Mouse (Mus musculus) ES-Bruce4 (cell line): ENCODE data around the gene Pkd2. TPM values are rescaled to one million over a fixed set of nuclear protein-coding genes. Genes with fewer than 3 reads are reported as not detected.

Source experiments
- H3K27ac ChIP-seq: 2 replicates; pipeline ENCODE4 v1.5.1; 2012; ENCODE audit warnings: low read length, inconsistent platforms; ENCODE audit not compliant: insufficient read depth
- H3K27me3 ChIP-seq: 2 replicates; pipeline ENCODE4 v1.6.1; 2012; ENCODE audit warnings: mild to moderate bottlenecking, low read length, inconsistent platforms; ENCODE audit not compliant: control insufficient read depth, poor library complexity, insufficient read depth, severe bottlenecking
- H3K36me3 ChIP-seq: 2 replicates; pipeline ENCODE4 v1.6.1; 2012; ENCODE audit warnings: inconsistent platforms, mild to moderate bottlenecking, low read length, moderate library complexity; ENCODE audit not compliant: control insufficient read depth, poor library complexity, insufficient read depth, severe bottlenecking
- H3K4me1 ChIP-seq: one replicate; pipeline ENCODE4 v1.8.1; 2011; ENCODE audit warnings: low read length; ENCODE audit not compliant: control insufficient read depth, insufficient read depth
- H3K4me3 ChIP-seq: 2 replicates; pipeline ENCODE4 v1.5.1; 2011; ENCODE audit warnings: low read depth, mild to moderate bottlenecking, low read length
- H3K9ac ChIP-seq: 2 replicates; pipeline ENCODE4 v1.6.1; 2012; ENCODE audit warnings: low read depth, mild to moderate bottlenecking, inconsistent platforms; ENCODE audit not compliant: poor library complexity, severe bottlenecking
- H3K9me3 ChIP-seq: replicated peaks from 2 replicates; pipeline ENCODE4 v1.6.1; 2012; ENCODE audit warnings: mild to moderate bottlenecking, low read length, inconsistent platforms; ENCODE audit not compliant: control insufficient read depth, poor library complexity, insufficient read depth, severe bottlenecking
- CTCF ChIP-seq: IDR thresholded peaks from one replicate; pipeline ENCODE4 v1.8.1; 2011; ENCODE audit warnings: low read depth, low read length
- EP300 ChIP-seq: IDR thresholded peaks from 2 replicates; pipeline ENCODE4 v1.6.1; 2011; ENCODE audit warnings: low read depth, low read length; ENCODE audit not compliant: insufficient read depth
- POLR2A ChIP-seq: IDR thresholded peaks from one replicate; pipeline ENCODE4 v1.8.1; 2011; ENCODE audit warnings: low read length; ENCODE audit not compliant: insufficient read depth
- polyA plus RNA-seq: library from polyadenylated mRNA; stranded (reverse); fragments of >200 nt; gene quantifications from 2 replicates; pipeline ENCODE4 v1.2.4, GENCODE M21; 2011; ENCODE audit warnings: low read depth; ENCODE audit not compliant: missing spikeins, insufficient read depth, insufficient read length

Pkd2 gene
- 21.0 and 23.8 TPM in 2 replicates for polyA plus RNA-seq

- H3K27me3 ChIP-seq, result no peaks in the 10 kb centered on the region
- peak within 1 kb of the TSS; percentile 71 for H3K27ac ChIP-seq
- H3K9ac ChIP-seq, result peak within 1 kb of the TSS; percentile 88
- TF ChIP-seq EP300 (no peak), POLR2A (no peak), CTCF (no peak)
- H3K9me3 ChIP-seq, result peaks cover 18% of the 10 kb centered on the region
- H3K4me3 ChIP-seq, result peak within 1 kb of the TSS; percentile 94
- H3K36me3 ChIP-seq, result no peaks in the 10 kb centered on the region
- no peaks in the 10 kb centered on the region for H3K4me1 ChIP-seq
These were observed at the start of gene Pkd2 for GRCm38 (mm10) chr5:104458832-104459705. Pkd2 (plus strand) TSS chr5:104459450.

- no peak for TF ChIP-seq POLR2A
- no peak for TF ChIP-seq CTCF
- TF ChIP-seq EP300, result no peak
- Histone ChIP-seq H3K27me3 (no peaks in the 10 kb centered on the region), H3K9me3 (no peaks in the 10 kb centered on the region), H3K9ac (no peak overlapping the region), H3K4me1 (peaks cover 1% of the 10 kb centered on the region), H3K4me3 (no peak overlapping the region), H3K27ac (no peak overlapping the region), H3K36me3 (no peaks in the 10 kb centered on the region)
These were observed 43.3 kb upstream of the Pkd2 start for GRCm38 (mm10) chr5:104415999-104416398.

GRCm38 (mm10) chr5:104417028-104417427 is 42.2 kb upstream of the Pkd2 start:
- H3K4me1 ChIP-seq, result no peaks in the 10 kb centered on the region
- TF ChIP-seq POLR2A (no peak), EP300 (no peak), CTCF (no peak)
- no peaks in the 10 kb centered on the region for H3K36me3 ChIP-seq
- no peaks in the 10 kb centered on the region for H3K9me3 ChIP-seq
- H3K27ac ChIP-seq, result no peak overlapping the region
- H3K9ac ChIP-seq, result no peak overlapping the region
- no peaks in the 10 kb centered on the region for H3K27me3 ChIP-seq
- no peak overlapping the region for H3K4me3 ChIP-seq

DNA sequence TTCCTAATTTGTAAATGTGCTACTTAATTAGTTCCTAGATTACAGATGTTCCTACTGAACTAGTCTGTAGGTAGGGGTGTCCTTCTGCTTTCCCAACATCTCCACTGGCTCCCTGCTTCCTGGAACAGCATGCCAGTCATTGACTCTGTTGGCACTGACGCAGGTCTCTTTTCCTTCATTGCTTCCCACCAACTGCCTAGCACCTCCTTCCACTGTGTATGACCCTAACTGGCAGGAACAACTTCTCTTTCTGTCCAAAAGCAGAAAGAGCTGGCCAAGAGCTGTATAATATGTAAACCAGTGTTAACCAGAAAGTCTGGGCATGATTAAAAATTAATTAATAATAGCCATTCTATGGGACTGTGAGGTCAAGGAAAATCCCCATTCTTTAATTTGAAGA is 41.5 kb upstream of the Pkd2 start:
- no peaks in the 10 kb centered on the region for H3K36me3 ChIP-seq
- no peak overlapping the region for H3K27ac ChIP-seq
- H3K9me3 ChIP-seq, result no peaks in the 10 kb centered on the region
- no peaks in the 10 kb centered on the region for H3K4me1 ChIP-seq
- no peak overlapping the region for H3K4me3 ChIP-seq
- TF ChIP-seq CTCF (no peak), EP300 (no peak), POLR2A (no peak)
- no peaks in the 10 kb centered on the region for H3K27me3 ChIP-seq
- H3K9ac ChIP-seq, result no peak overlapping the region

- Histone ChIP-seq H3K9ac (no peak overlapping the region), H3K27me3 (no peaks in the 10 kb centered on the region; the same call in 1 of the 2 replicates), H3K27ac (no peak overlapping the region), H3K4me1 (no peaks in the 10 kb centered on the region), H3K36me3 (no peaks in the 10 kb centered on the region), H3K4me3 (no peak overlapping the region), H3K9me3 (no peaks in the 10 kb centered on the region)
- TF ChIP-seq POLR2A (no peak), CTCF (no peak), EP300 (no peak)
These were observed 37.2 kb upstream of the Pkd2 start for GRCm38 (mm10) chr5:104422039-104422438.

GRCm38 (mm10) chr5:104423861-104424260 is 35.4 kb upstream of the Pkd2 start:
- Histone ChIP-seq H3K4me3 (no peak overlapping the region), H3K9me3 (no peaks in the 10 kb centered on the region), H3K27ac (no peak overlapping the region), H3K4me1 (no peaks in the 10 kb centered on the region), H3K9ac (no peak overlapping the region), H3K36me3 (no peaks in the 10 kb centered on the region), H3K27me3 (no peaks in the 10 kb centered on the region; the same call in 1 of the 2 replicates)
- TF ChIP-seq EP300 (no peak), CTCF (no peak), POLR2A (no peak)
